Mouse (Mus musculus) spleen, adult 2 months (tissue): Measurements from ENCODE around the gene Glmn. TPM values are rescaled to one million over a fixed set of nuclear protein-coding genes. Genes with fewer than 3 reads are reported as not detected.

ENCODE experiments used
- DNase-seq, 2 experiments: peaks; one replicate each; pipeline versions ENCODE4 v3.0.0 to v3.0.0-alpha.2; 2012 to 2021; ENCODE audit warnings: low spot score in 2 of 2, low read depth in 1 of 2
- H3K27ac ChIP-seq: fragments of 200-500 bp; 2 replicates; pipeline ENCODE4 v1.5.1; 2012; ENCODE audit warnings: low read length, inconsistent platforms; ENCODE audit not compliant: insufficient read depth
- H3K27me3 ChIP-seq: fragments of 200-500 bp; 2 replicates; pipeline ENCODE4 v1.6.1; 2012; ENCODE audit warnings: mild to moderate bottlenecking, moderate library complexity, low read length, inconsistent platforms; ENCODE audit not compliant: control insufficient read depth, insufficient read depth
- H3K36me3 ChIP-seq: fragments of 200-500 bp; 2 replicates; pipeline ENCODE4 v1.6.1; 2012; ENCODE audit warnings: mild to moderate bottlenecking, low read length, inconsistent platforms; ENCODE audit not compliant: control insufficient read depth, insufficient read depth
- H3K4me1 ChIP-seq: fragments of 200-500 bp; 2 replicates; pipeline ENCODE4 v1.6.1; 2011; ENCODE audit warnings: inconsistent platforms; ENCODE audit not compliant: control insufficient read depth, insufficient read depth, insufficient read length
- H3K4me3 ChIP-seq: fragments of 200-500 bp; 2 replicates; pipeline ENCODE4 v1.5.1; 2011; ENCODE audit warnings: mild to moderate bottlenecking, inconsistent platforms; ENCODE audit not compliant: insufficient read depth, insufficient read length; ENCODE audit errors: extremely low read depth
- CTCF ChIP-seq: fragments of 200-500 bp; IDR thresholded peaks from 2 replicates; pipeline ENCODE4 v1.5.1; 2011; ENCODE audit warnings: mild to moderate bottlenecking, inconsistent platforms; ENCODE audit not compliant: insufficient read depth, insufficient read length, insufficient replicate concordance; ENCODE audit errors: extremely low read depth
- POLR2A ChIP-seq: fragments of 200-500 bp; IDR thresholded peaks from 2 replicates; pipeline ENCODE4 v1.6.1; 2011; ENCODE audit warnings: low read depth, low read length, inconsistent platforms
- WGBS: fragments of 180-500 bp; shearing (Covaris S2); methylation state at CpG from one replicate; pipeline ENCODE4 v1.1.7; 2018; 5-methylcytosine and 5-hydroxymethylcytosine counted together
- polyA plus RNA-seq: library from polyadenylated mRNA; depleted of rRNA; stranded (reverse); fragments of >200 nt; gene quantifications from 2 replicates; pipeline ENCODE4 v1.2.3, GENCODE M21; 2012

Gene Glmn
- polyA plus RNA-seq, 1 experiment = 0.25 TPM

DNA sequence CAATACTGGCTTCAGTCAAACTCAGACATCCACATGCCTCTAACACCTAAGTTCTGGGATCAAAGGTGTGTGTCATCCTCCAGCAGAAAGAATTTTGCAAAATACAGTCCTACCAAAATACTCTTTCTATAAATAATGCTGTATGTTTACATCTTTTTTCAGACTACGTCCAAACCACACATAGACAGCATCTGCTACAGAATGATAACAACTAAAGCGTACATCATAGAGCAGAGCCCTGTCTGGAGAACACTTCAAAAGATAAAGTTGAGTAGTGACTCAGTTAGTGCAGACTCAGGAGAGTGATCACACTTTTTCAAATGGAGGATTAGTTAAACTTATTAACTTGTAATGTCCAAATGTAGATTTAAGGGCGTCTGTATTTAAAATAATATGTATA, 49.7 kb downstream of the Glmn start:
- Histone ChIP-seq H3K36me3 (peaks cover 10% of the 10 kb centered on the region), H3K4me3 (no peak overlapping the region), H3K27me3 (no peaks in the 10 kb centered on the region), H3K4me1 (no peaks in the 10 kb centered on the region), H3K27ac (no peak overlapping the region)
- no peak for DNase-seq
- no peak for TF ChIP-seq POLR2A
- no peak for TF ChIP-seq CTCF
- WGBS = 79% methylated on average over 3 of the region's 3 CpGs

DNA sequence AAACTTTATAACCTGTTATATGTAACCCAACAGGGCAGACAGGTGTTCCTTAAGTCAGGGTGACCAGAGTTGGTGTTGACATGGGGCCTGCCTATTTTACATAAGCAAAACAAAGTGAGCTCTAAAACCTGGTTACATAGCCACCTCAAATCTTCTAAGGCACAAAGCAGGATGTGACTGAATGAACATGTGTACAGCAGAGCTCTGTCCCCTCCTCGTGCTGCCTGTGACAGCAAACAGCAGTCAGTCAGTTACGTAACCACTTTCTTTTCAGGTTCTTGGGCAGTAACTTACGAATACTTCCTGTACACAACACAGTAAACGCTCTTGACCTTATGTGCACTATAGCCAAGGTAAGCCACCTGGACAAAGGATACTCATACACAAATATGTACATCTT, 51.8 kb downstream of the Glmn start:
- TF ChIP-seq CTCF = no peak
- TF ChIP-seq POLR2A = no peak

DNA sequence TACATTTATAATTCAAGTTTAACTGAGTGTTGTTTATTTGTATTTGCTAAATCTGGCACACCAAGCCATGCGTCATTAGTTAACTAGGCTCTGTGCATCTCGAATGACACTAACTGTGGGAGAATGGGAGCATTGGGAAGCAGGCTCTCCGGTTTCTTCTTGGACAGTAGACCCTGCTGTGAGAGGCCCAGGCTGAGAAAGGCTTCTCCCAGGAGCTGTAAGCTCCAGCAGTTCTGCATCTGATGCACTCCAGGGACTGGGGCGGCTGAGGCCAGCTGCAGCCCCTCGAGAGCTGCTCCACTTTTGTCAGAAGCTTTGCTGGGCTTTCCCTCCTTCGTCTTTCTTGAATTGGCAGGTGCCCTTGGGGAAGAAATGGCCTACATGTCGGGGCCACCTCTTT, 56.0 kb downstream of the Glmn start:
- Histone ChIP-seq H3K4me3 (no peak overlapping the region), H3K4me1 (no peaks in the 10 kb centered on the region), H3K27me3 (no peaks in the 10 kb centered on the region), H3K36me3 (no peaks in the 10 kb centered on the region), H3K27ac (no peak overlapping the region)
- TF ChIP-seq CTCF (no peak), POLR2A (no peak)
- 68% methylated on average over 7 of the region's 7 CpGs for WGBS
- DNase-seq = no peak

More for the DNA sequence above, 51.8 kb downstream of the Glmn start:
- no peaks in the 10 kb centered on the region for H3K4me1 ChIP-seq
- H3K4me3 ChIP-seq = no peak overlapping the region
- peak in 1 of 2 experiments; percentile 21 for DNase-seq
- no peak overlapping the region for H3K27ac ChIP-seq
- peaks cover 6% of the 10 kb centered on the region for H3K36me3 ChIP-seq
- H3K27me3 ChIP-seq = no peaks in the 10 kb centered on the region
- whole genome bisulfite sequencing = 28% methylated on average over 4 of the region's 4 CpGs

DNA sequence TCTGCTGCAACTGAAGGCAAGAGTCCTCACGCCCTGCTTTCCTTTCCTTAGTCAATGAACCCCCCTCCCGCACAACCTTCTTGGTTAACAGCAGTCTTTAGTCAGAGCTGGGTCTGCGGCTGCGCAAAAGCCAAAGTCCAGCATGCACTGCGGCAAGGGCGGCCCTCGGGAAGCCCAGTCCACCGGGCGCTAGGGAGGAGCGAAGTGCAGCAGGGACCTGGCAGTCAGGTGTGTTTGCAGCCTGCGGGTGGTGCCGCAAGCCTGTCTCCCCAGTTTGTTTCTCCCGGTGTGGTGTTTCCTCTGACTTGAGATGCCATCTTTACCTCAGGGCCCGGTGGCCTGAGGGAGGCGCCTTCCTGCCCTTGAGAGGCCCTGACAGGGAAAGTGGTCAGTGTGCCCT, 63.1 kb downstream of the Glmn start, which contains the start of gene 1700028K03Rik:
1700028K03Rik (plus strand) TSS at position 129 of the 400 bp plus-strand sequence.
- WGBS = 85% methylated on average over 15 of the region's 15 CpGs
- no peaks in the 10 kb centered on the region for H3K36me3 ChIP-seq
- TF ChIP-seq POLR2A (no peak), CTCF (no peak)
- H3K27ac ChIP-seq = no peak within 1 kb of the TSS
- DNase-seq = no peak
- no peak within 1 kb of the TSS for H3K4me3 ChIP-seq
- H3K27me3 ChIP-seq = no peaks in the 10 kb centered on the region
- H3K4me1 ChIP-seq = no peaks in the 10 kb centered on the region; the same call in 1 of the 2 replicates

DNA sequence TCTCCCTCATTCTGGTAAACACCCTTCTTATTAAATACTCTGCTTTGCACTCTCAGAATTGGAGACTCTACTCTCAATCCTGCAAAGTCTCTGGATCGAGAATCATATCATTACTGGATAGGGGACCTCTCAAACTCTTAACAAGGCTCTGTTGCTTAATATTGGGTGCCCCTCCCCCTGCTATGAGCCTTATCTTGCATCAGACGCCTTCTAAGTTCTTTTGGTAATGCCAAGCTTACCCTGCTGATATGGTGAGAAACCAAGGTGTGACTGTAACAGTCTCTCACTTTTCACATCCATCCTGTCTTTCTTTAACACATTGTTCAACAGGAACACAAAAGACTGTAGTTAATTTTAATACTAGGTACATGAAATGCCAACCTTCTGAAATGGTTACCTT, 64.1 kb downstream of the Glmn start:
- no peak overlapping the region for H3K27ac ChIP-seq
- no peaks in the 10 kb centered on the region; the same call in 1 of the 2 replicates for H3K4me1 ChIP-seq
- WGBS = 78% methylated on average over 2 of the region's 2 CpGs
- H3K27me3 ChIP-seq = no peaks in the 10 kb centered on the region
- TF ChIP-seq CTCF (no peak), POLR2A (no peak)
- no peak for DNase-seq
- no peak overlapping the region for H3K4me3 ChIP-seq
- H3K36me3 ChIP-seq = no peaks in the 10 kb centered on the region

DNA sequence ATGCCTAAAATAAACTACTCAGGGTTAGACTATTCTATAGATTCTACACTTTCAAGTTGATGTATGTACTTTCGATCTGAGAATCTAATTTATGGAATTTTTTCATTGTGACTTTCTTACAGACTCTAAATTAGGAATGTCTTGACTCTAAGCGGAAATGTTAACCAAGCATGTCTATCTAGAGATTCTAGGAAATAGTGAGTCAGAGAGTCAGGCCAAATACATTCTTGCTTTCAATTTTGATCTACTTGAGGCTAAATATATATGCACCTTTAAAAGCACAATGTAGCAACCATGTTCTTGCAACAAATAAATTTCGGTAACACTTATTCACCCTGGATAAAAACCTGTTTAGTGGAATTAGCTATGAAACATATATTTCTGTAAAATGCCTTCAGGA, 68.8 kb downstream of the Glmn start:
- Histone ChIP-seq H3K36me3 (no peaks in the 10 kb centered on the region), H3K27me3 (no peaks in the 10 kb centered on the region), H3K4me3 (no peak overlapping the region), H3K27ac (no peak overlapping the region), H3K4me1 (no peaks in the 10 kb centered on the region; the same call in 1 of the 2 replicates)
- DNase-seq = no peak
- no peak for TF ChIP-seq POLR2A
- no peak for TF ChIP-seq CTCF
- WGBS = 71% methylated on average over 3 of the region's 3 CpGs

DNA sequence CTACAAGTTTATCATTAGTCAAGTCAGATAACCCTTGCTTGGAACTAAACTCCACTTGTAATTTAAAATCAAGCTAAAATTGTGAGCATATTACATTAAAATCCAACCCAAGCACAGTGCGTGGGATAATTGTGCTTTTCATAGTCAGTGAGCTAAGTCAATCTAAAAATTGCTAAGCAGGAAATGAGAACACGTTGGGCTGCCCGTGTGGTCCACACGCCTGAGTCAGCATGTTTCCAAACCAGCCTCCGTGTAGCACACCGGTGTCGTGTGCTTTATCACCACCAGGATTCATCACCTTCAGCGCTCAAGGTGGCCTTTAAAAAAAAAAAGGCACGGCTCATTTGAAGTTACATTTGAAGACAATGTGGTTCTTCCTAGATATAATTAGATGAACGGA, 73.4 kb downstream of the Glmn start:
- no peaks in the 10 kb centered on the region for H3K36me3 ChIP-seq
- H3K4me3 ChIP-seq = no peak overlapping the region
- no peak for DNase-seq
- no peaks in the 10 kb centered on the region for H3K27me3 ChIP-seq
- 10% methylated on average over 10 of the region's 10 CpGs for WGBS
- H3K27ac ChIP-seq = no peak overlapping the region
- TF ChIP-seq POLR2A = no peak
- TF ChIP-seq CTCF = no peak
- peaks cover 3% of the 10 kb centered on the region; the same call in 1 of the 2 replicates for H3K4me1 ChIP-seq
